Mouse (Mus musculus) urinary bladder, postnatal 14 days (tissue): ENCODE results near the gene Gm13306.
"Not testable (repeated sequence)": the region's sequence is repeated elsewhere in the genome, so short reads cannot be mapped to it uniquely, and the experiment has no call there.

Source experiments
- DNase-seq: peaks from one replicate; pipeline ENCODE4 v3.0.0; 2021; ENCODE audit warnings: low spot score

Gm13306 gene

GRCm38 (mm10) chr4:42153136-42153535 is at the start of gene Gm13306:
Gene Gm13306 (plus strand): TSS chr4:42153436.
- DNase-seq, result not testable (repeated sequence)

- not testable (repeated sequence) for DNase-seq
Measured at GRCm38 (mm10) chr4:42114517-42114916, 38.7 kb upstream of the Gm13306 start, which contains the start of gene Gm13304. Gene Gm13304 (plus strand): TSS chr4:42114817.

- not testable (repeated sequence) for DNase-seq
Measured at GRCm38 (mm10) chr4:42168503-42168902, 15.3 kb downstream of the Gm13306 start, which contains the start of gene Gm13305. Gene Gm13305 (minus strand): TSS chr4:42168603.

- not testable (repeated sequence) for DNase-seq
Measured at GRCm38 (mm10) chr4:42178243-42178642, 25.0 kb downstream of the Gm13306 start.

GRCm38 (mm10) chr4:42183234-42184197 is 30.3 kb downstream of the Gm13306 start:
- not testable (repeated sequence) for DNase-seq

- not testable (repeated sequence) for DNase-seq
Measured at GRCm38 (mm10) chr4:42184324-42184979, 31.2 kb downstream of the Gm13306 start.

- DNase-seq, result not testable (repeated sequence)
Measured at GRCm38 (mm10) chr4:42184980-42185372, 31.7 kb downstream of the Gm13306 start.
